Mouse (Mus musculus) kidney, embryonic 15.5 days (tissue): ENCODE results near the gene D10Wsu102e. TPM values are rescaled to one million over a fixed set of nuclear protein-coding genes. Genes with fewer than 3 reads are reported as not detected.

Experiments used
- ATAC-seq: fragments of 200-750 bp; cut with Nextera tagmentation; replicated peaks from 2 replicates; pipeline ENCODE4 v1.8.0; 2017; ENCODE audit warnings: moderate TSS enrichment; ENCODE audit not compliant: low FRiP score
- H3K27ac ChIP-seq: fragments of 300-500 bp; sonication (generic); 2 replicates; pipeline ENCODE4 v1.5.1; 2015; ENCODE audit warnings: mild to moderate bottlenecking, inconsistent platforms
- H3K27me3 ChIP-seq: fragments of 300-500 bp; sonication (generic); 2 replicates; pipeline ENCODE4 v1.6.1; 2015; ENCODE audit warnings: inconsistent platforms
- H3K36me3 ChIP-seq: fragments of 300-500 bp; sonication (generic); 2 replicates; pipeline ENCODE4 v1.6.1; 2015; ENCODE audit warnings: inconsistent platforms
- H3K4me1 ChIP-seq: fragments of 300-500 bp; sonication (generic); 2 replicates; pipeline ENCODE4 v1.6.1; 2015; ENCODE audit warnings: inconsistent platforms
- H3K4me2 ChIP-seq: fragments of 300-500 bp; sonication (generic); 2 replicates; pipeline ENCODE4 v1.6.1; 2015; ENCODE audit warnings: moderate library complexity, mild to moderate bottlenecking, inconsistent platforms
- H3K4me3 ChIP-seq: fragments of 300-500 bp; sonication (generic); replicated peaks from 2 replicates; pipeline ENCODE4 v1.5.1; 2015; ENCODE audit warnings: mild to moderate bottlenecking, inconsistent platforms
- H3K9ac ChIP-seq: fragments of 300-500 bp; sonication (generic); 2 replicates; pipeline ENCODE4 v1.6.1; 2015; ENCODE audit warnings: mild to moderate bottlenecking, inconsistent platforms
- H3K9me3 ChIP-seq: fragments of 300-500 bp; sonication (generic); replicated peaks from 2 replicates; pipeline ENCODE4 v1.6.1; 2016; ENCODE audit warnings: inconsistent platforms
- WGBS: fragments of 180-500 bp; shearing (Covaris S2); methylation state at CpG from one replicate; pipeline ENCODE4 v1.1.7; 2015; ENCODE audit warnings: mixed read lengths; 5-methylcytosine and 5-hydroxymethylcytosine counted together
- polyA plus RNA-seq: library from polyadenylated mRNA; unstranded; fragments of >200 nt; fragmentation: Nextera tagmentation; extraction: Ambion mirVana; gene quantifications from 2 replicates; pipeline ENCODE4 v1.2.1, GENCODE M21; 2015

Gene D10Wsu102e
- polyA plus RNA-seq, 1 experiment from 2014 or later, result 0.82 TPM

DNA sequence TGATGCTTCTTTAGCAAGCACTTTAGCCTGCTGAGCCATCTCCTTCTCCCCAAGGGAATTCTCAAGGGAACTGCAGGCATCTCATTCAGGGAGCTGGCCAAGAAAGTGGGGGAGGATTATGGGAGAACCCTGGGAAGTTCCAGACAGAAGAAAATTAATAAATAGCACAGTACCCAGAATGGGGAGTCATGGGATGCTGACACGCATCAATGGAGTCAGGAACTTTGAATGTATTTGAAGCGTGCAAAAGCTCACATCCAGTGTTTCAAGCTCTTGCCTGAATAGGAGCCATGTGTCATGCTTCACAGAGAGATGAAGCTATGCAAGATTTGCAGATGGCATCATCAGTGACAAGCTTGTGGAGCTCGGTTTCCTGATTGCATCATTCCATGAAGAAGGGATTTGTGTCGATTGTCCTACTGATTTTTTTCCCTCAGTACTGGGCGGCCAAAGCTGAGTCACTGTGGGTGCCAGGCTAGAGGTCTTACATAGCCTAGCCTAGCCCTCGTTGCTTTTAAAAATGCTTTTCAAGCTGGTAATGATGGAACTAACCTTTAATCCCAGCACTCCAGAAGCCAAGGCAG lies 170.5 kb downstream of the D10Wsu102e start:
- peaks cover 17% of the 10 kb centered on the region for H3K27me3 ChIP-seq
- H3K4me1 ChIP-seq, result peaks cover 13% of the 10 kb centered on the region; the same call in 1 of the 2 replicates
- no peak overlapping the region for H3K4me3 ChIP-seq
- no peaks in the 10 kb centered on the region for H3K9me3 ChIP-seq
- H3K4me2 ChIP-seq, result no peak overlapping the region
- no peak for ATAC-seq
- WGBS, result 81% methylated on average over 6 of the region's 6 CpGs
- H3K27ac ChIP-seq, result no peak overlapping the region
- H3K9ac ChIP-seq, result no peak overlapping the region
- no peaks in the 10 kb centered on the region for H3K36me3 ChIP-seq

DNA sequence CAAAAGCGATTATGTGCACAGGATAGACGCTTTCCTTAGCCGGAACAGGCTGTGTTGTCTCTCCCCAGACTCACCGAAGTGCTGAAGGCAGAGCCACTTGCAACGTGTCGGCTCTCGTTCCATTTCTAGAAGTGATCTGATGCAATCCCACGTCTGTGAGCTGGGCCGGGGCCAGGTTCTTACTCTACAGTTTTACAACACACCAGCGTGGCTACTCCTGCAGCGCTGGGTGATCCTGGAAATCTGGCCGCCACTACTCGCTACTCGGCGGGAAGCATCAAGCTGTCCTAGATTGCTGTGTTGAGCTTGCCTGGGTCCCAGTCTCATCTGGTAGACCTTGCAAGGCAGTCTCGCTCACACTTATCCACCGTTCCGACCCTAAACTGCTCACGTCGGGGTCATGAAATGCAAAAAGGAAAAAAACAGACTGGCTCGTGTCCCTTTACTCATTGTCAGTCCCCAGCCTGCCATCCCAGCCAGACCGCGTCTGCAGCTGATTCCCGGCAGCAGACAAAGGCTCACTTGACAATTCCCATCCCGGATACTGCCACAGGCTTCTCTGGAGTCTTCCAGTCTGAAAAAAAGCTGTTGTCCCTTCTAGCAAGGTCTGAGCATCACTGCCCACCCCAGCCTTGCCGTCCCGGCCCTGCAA lies 173.4 kb downstream of the D10Wsu102e start:
- peak overlapping the region; percentile 47 for H3K4me3 ChIP-seq
- 3% methylated on average over 27 of the region's 27 CpGs for WGBS
- H3K27me3 ChIP-seq, result peaks cover 22% of the 10 kb centered on the region
- H3K4me2 ChIP-seq, result peak overlapping the region; percentile 93
- H3K27ac ChIP-seq, result no peak overlapping the region
- H3K9ac ChIP-seq, result peak overlapping the region; percentile 31
- no peaks in the 10 kb centered on the region for H3K9me3 ChIP-seq
- no peaks in the 10 kb centered on the region for H3K36me3 ChIP-seq
- peaks cover 13% of the 10 kb centered on the region; the same call in 1 of the 2 replicates for H3K4me1 ChIP-seq
- ATAC-seq, result peak; percentile 50

DNA sequence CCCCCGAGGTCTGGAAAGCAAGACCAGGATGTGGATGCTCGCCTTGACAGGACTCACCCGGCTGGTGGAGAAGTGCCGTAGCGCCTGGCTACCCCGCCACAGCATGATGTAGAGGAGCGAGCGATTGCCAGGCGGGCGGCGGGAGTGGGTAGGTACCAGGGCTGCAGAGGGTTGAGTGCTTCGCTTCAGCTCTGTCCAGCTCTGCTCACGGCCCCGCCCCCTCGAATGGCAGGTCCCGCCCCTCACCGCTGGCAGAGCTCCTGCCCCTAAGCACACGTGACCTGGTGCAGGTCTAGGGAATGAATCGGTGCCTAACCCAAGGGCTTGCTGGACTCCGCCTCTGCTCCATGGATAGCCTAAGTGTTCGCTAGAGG lies 173.9 kb downstream of the D10Wsu102e start, which contains the start of gene Aldh1l2:
Gene Aldh1l2, minus strand, starts transcription at position 231 of the 374 bp plus-strand sequence.
- peaks cover 22% of the 10 kb centered on the region for H3K27me3 ChIP-seq
- under 1% methylated on average over 21 of the region's 21 CpGs for WGBS
- no peak within 1 kb of the TSS for H3K27ac ChIP-seq
- no peaks in the 10 kb centered on the region for H3K36me3 ChIP-seq
- peak within 1 kb of the TSS; percentile 31 for H3K9ac ChIP-seq
- ATAC-seq, result peak; percentile 98
- peaks cover 13% of the 10 kb centered on the region; the same call in 1 of the 2 replicates for H3K4me1 ChIP-seq
- H3K9me3 ChIP-seq, result no peaks in the 10 kb centered on the region
- peak within 1 kb of the TSS; percentile 47 for H3K4me3 ChIP-seq
- H3K4me2 ChIP-seq, result peak within 1 kb of the TSS; percentile 93

DNA sequence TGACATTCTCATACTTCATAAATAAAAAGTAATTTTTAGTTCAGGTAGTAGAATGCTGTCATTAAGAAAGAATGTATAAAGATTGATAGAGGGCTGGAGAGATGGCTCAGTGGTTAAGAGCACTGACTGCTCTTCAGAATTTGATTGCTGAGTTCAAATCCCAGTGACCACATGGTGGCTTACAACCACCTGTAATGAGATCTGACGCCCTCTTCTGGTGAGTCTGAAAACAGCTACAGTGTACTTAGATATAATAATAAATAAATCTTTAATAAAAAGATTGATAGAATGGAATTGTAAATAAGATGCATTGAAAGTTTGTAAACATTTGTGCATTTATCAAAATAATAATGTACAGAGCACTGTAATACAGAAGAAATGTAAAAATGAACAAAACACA lies 176.4 kb downstream of the D10Wsu102e start:
- H3K4me1 ChIP-seq, result peaks cover 13% of the 10 kb centered on the region; the same call in 1 of the 2 replicates
- WGBS, result 9% methylated on average over 1 of the region's 1 CpGs

More for the DNA sequence above, 176.4 kb downstream of the D10Wsu102e start:
- Histone ChIP-seq H3K4me2 (no peak overlapping the region), H3K27ac (no peak overlapping the region), H3K9ac (no peak overlapping the region), H3K27me3 (peaks cover 22% of the 10 kb centered on the region), H3K36me3 (no peaks in the 10 kb centered on the region), H3K4me3 (no peak overlapping the region), H3K9me3 (no peaks in the 10 kb centered on the region)
- ATAC-seq, result no peak

Other genes starting within 250 kb of the D10Wsu102e start
- 0.57 and 0.58 TPM in 2 replicates for gene Slc41a2, start 22.3 kb upstream of the D10Wsu102e start, polyA plus RNA-seq
- gene Aldh1l2, start 173.9 kb downstream of the D10Wsu102e start, polyA plus RNA-seq, result 0.79 and 0.99 TPM in 2 replicates
- gene Washc4, start 183.5 kb downstream of the D10Wsu102e start, polyA plus RNA-seq, result 34.0 and 37.5 TPM in 2 replicates